Mouse (Mus musculus): ENCODE measurements around the gene Zfand3. TPM values are rescaled to one million over a fixed set of nuclear protein-coding genes. Genes with fewer than 3 reads are reported as not detected.
A peak's percentile ranks its signal among the peaks of the same experiment; 100 is the strongest.

Zfand3 gene
- polyA plus RNA-seq, 1 experiment from 2014 or later = 47.2 TPM

DNA sequence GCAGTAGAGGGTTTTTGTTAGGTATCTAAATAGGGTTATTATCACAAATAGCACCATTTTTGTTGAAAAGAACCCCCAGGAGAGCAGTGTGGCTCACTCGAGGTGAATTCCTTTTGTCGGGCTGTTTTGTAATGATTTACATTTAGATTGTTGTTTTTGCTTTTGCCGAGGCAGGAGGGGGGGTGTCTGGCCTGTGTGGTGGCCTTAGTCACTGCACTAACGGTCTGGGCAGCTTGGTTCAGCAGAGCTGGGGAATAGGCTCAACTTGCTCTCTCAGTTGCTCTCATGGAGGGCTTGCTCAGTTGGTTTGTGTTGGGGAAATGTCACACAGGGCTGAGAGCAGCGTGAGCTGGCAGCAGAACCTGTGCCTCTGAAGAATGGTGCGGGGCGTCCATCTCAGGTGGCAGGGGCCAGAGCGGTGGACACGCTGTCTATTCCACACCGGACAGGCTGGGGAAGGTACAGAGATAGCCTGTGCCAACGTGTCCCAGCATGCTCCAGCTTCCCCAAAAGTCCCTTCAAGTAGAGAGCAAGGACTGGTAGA, 186.6 kb downstream of the Zfand3 start:
- WGBS = 72% methylated on average over 11 of the region's 11 CpGs
- Histone ChIP-seq H3K4me3 (ENCODE audit: low read depth, low read length) (no peak overlapping the region), H3K27me3 (ENCODE audit: control insufficient read depth, insufficient read depth, low read length) (no peaks in the 10 kb centered on the region), H3K9me3 (ENCODE audit: control insufficient read depth, low read depth, low read length) (no peaks in the 10 kb centered on the region), H3K4me2 (replicated peaks; ENCODE audit: low read depth, low read length) (no peak overlapping the region), H3K9ac (replicated peaks; ENCODE audit: low read depth, low read length) (no peak overlapping the region), H3K36me3 (ENCODE audit: control insufficient read depth, insufficient read depth, low read length) (peaks cover 7% of the 10 kb centered on the region), H3K27ac (ENCODE audit: low read length) (no peak overlapping the region), H3K4me1 (ENCODE audit: control insufficient read depth, insufficient read depth, low read length) (peaks cover 13% of the 10 kb centered on the region)
- no peak for ATAC-seq (ENCODE audit: insufficient number of reproducible peaks, insufficient read depth, low FRiP score, low read depth)

DNA sequence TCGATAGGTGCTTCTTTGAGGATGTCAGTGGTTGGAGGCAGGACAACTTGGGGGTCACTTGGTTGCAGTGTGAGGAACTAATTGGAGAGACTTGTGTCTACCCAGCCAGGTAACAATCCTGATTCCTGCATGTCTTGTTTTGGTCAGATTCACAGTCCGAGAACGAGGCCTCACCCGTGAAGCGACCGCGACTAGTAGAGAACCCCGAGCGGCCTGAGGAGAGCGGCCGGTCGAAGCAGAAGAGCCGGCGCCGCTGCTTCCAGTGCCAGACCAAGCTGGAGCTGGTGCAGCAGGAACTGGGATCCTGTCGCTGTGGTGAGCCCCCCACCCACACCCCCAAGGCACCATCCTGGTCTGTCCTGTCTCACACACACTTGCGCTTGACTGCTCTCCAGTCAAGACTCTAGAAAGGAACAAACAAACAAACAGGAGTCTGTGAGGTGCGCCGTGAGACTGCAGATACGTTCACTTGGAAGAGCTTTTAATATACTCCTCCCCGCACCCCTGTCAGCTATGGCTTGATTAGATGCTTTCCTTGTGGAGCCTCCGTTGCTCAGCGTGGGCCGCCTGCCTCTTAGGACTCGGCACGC, 188.0 kb downstream of the Zfand3 start:
- Histone ChIP-seq H3K9ac (replicated peaks; ENCODE audit: low read depth, low read length) (no peak overlapping the region), H3K4me1 (ENCODE audit: control insufficient read depth, insufficient read depth, low read length) (peaks cover 23% of the 10 kb centered on the region), H3K27ac (ENCODE audit: low read length) (no peak overlapping the region), H3K9me3 (ENCODE audit: control insufficient read depth, low read depth, low read length) (no peaks in the 10 kb centered on the region), H3K27me3 (ENCODE audit: control insufficient read depth, insufficient read depth, low read length) (no peaks in the 10 kb centered on the region), H3K4me2 (replicated peaks; ENCODE audit: low read depth, low read length) (no peak overlapping the region), H3K4me3 (ENCODE audit: low read depth, low read length) (no peak overlapping the region), H3K36me3 (ENCODE audit: control insufficient read depth, insufficient read depth, low read length) (peaks cover 7% of the 10 kb centered on the region)
- WGBS = 89% methylated on average over 26 of the region's 26 CpGs
- ATAC-seq (ENCODE audit: insufficient number of reproducible peaks, insufficient read depth, low FRiP score, low read depth) = no peak

DNA sequence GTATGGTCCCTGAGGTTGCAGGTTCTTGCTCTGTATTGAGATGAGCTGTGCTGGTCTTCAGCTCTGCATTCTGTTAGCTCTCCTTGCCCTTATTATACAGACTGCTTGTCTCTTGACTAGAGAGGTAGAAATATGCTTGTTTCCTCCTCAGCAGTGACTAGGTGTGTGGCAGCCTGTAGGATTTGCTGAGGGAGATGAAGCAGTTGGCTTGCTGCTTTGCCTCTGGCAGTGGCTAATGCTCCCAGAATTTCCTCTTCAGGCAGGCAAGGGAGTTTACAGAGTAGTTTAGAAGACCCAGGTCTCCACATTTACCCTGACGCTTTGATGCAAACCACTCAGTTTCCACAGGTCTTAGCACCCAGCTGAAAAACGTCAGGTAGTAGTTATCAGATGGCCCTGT, 189.1 kb downstream of the Zfand3 start:
- 59% methylated on average over 2 of the region's 2 CpGs for WGBS
- Histone ChIP-seq H3K36me3 (ENCODE audit: control insufficient read depth, insufficient read depth, low read length) (peaks cover 7% of the 10 kb centered on the region), H3K4me1 (ENCODE audit: control insufficient read depth, insufficient read depth, low read length) (peaks cover 20% of the 10 kb centered on the region), H3K27me3 (ENCODE audit: control insufficient read depth, insufficient read depth, low read length) (no peaks in the 10 kb centered on the region), H3K27ac (ENCODE audit: low read length) (no peak overlapping the region), H3K9me3 (ENCODE audit: control insufficient read depth, low read depth, low read length) (no peaks in the 10 kb centered on the region), H3K4me2 (replicated peaks; ENCODE audit: low read depth, low read length) (no peak overlapping the region), H3K9ac (replicated peaks; ENCODE audit: low read depth, low read length) (no peak overlapping the region), H3K4me3 (ENCODE audit: low read depth, low read length) (no peak overlapping the region)
- ATAC-seq (ENCODE audit: insufficient number of reproducible peaks, insufficient read depth, low FRiP score, low read depth) = no peak

DNA sequence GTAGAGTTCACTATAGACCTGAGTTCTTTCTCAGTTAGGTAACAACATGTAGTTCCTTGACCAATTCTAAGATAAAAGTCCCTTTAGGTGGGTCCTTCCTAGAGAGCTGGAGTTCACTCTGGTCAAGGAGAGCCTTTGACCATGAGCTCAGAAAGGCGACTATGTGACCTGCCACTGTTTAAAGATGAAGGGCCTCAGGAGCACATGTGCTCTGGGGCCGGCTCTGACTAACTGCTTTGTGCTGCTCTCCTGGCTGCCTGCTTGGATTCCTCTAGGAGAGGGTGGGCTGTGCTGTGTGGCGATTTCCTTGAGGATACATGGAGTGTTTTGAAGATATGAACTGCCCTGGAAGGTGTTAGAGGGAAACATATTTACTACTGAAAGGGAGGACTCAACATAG, 189.6 kb downstream of the Zfand3 start:
- no peaks in the 10 kb centered on the region for H3K9me3 ChIP-seq (ENCODE audit: control insufficient read depth, low read depth, low read length)
- peaks cover 7% of the 10 kb centered on the region for H3K36me3 ChIP-seq (ENCODE audit: control insufficient read depth, insufficient read depth, low read length)
- H3K27me3 ChIP-seq (ENCODE audit: control insufficient read depth, insufficient read depth, low read length) = no peaks in the 10 kb centered on the region
- H3K4me1 ChIP-seq (ENCODE audit: control insufficient read depth, insufficient read depth, low read length) = peaks cover 23% of the 10 kb centered on the region
- H3K9ac ChIP-seq (replicated peaks; ENCODE audit: low read depth, low read length) = no peak overlapping the region
- no peak overlapping the region for H3K4me2 ChIP-seq (replicated peaks; ENCODE audit: low read depth, low read length)
- no peak overlapping the region for H3K4me3 ChIP-seq (ENCODE audit: low read depth, low read length)
- 50% methylated on average over 3 of the region's 3 CpGs for WGBS
- ATAC-seq (ENCODE audit: insufficient number of reproducible peaks, insufficient read depth, low FRiP score, low read depth) = no peak
- no peak overlapping the region for H3K27ac ChIP-seq (ENCODE audit: low read length)

DNA sequence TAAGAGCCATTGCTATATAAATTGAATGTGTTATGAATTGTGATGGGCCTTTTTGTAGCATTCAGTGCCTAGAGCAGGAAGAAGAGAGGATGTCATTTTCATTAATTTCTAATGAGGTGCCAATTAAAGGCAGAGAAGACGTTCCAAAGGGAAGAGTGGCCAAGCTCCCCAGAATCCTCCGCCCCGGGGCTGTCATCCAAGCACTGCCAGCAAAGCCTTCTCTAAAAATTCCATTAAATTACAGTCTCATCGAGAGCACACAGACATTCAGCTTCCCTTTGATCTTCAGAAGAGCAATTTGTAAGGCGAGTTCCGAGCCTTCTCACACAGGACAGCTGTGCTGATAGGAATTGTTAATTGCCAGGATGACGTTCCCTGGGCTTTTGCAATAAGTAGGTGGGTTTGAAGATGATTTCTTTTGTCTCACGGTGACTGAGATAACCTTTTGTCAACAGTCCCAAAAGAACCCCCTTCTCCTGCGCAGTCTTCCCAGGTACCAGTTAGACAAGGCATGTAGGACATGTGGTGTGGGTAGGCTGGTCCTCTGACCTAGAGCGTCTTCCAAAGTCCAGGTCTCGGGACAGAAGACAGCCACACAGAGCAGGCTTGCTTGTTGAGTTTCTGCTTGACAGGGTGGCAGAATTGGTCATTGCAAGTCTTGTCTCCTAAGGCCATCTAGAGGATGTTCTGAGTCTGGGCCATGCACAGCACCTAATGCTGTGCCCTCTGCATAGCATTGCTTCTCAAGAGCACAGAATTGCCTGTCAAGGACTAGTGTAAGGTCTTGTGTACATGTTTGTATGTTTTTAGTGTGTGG, 190.3 kb downstream of the Zfand3 start:
- ATAC-seq (ENCODE audit: insufficient number of reproducible peaks, insufficient read depth, low FRiP score, low read depth) = no peak
- H3K36me3 ChIP-seq (ENCODE audit: control insufficient read depth, insufficient read depth, low read length) = peaks cover 7% of the 10 kb centered on the region

DNA sequence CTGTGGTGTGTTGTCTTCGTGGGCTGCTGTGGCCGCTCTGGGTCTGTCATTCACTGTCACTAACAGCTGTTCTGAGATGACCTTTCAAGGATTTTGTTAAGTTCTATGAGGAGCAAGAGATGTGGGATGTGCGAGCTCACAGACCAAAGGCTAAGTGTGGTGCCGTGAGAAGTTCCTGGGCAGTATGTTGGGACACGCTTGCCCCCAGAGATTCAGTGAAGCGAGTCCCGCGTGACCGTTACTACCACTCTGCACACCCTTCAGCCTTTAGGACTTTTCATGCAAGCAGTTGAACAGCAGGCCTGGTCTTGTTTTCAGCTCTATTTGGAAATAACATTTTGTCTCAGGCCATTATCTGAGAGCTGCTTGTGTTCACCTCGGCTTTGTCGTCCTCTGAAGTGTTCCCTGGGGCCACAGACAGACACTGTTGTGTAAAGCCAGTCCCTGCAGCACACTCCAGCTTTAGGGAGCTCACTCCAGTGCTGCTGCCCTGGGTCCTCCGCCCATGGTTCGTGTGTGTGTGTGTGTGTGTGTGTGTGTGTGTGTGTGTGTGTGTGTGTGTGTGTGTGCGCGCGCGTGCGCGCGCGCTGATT, 191.2 kb downstream of the Zfand3 start:
- H3K4me1 ChIP-seq (ENCODE audit: control insufficient read depth, insufficient read depth, low read length) = peaks cover 38% of the 10 kb centered on the region
- 85% methylated on average over 21 of the region's 21 CpGs for WGBS

More for the DNA sequence above, 190.3 kb downstream of the Zfand3 start:
- Histone ChIP-seq H3K4me1 (ENCODE audit: control insufficient read depth, insufficient read depth, low read length) (peaks cover 30% of the 10 kb centered on the region), H3K27ac (ENCODE audit: low read length) (no peak overlapping the region), H3K9me3 (ENCODE audit: control insufficient read depth, low read depth, low read length) (no peaks in the 10 kb centered on the region), H3K4me2 (replicated peaks; ENCODE audit: low read depth, low read length) (no peak overlapping the region), H3K27me3 (ENCODE audit: control insufficient read depth, insufficient read depth, low read length) (no peaks in the 10 kb centered on the region), H3K4me3 (ENCODE audit: low read depth, low read length) (no peak overlapping the region), H3K9ac (replicated peaks; ENCODE audit: low read depth, low read length) (no peak overlapping the region)
- 63% methylated on average over 11 of the region's 11 CpGs for WGBS

DNA sequence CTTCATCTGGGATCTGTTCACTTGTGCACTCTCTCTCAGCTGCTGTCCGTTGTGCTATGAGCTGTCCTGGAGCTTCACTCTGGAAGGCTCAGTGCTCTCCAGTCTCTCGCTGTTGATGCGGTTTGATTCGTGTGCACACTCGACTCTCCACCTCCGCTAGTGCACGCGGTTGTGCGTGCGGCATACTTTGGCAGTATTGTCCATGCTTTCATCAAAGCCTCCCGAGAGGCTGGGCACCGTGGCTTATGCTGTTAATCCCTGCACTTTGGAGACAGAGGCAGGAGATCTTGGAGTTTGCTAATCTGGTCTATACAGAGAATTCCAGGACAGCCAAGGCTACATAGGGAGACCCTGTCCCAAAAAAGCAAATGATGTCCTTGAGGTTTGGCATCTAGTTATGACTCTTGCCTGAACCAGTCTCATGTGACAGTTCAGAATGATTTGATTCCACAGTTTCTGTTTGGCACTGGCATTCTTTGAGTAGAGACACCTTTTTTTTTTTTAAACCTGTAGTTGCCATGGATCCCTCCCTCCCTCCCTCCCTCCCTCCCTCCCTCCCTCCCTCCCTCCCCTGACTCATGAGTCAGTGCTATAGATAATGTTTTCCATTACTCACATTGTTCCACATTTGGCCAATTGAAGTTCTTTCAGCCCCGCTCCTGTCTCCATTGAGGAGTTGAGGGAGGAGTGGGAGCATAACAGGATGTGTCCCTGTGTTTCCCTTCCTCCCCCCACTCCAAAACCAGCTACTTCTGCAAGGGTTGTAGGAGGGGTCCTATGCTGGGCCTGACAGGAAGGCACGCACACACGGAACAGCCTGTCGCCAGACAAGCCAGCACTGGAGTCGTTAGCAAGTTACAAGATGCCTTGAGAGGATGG, 192.1 kb downstream of the Zfand3 start:
- Histone ChIP-seq H3K36me3 (ENCODE audit: control insufficient read depth, insufficient read depth, low read length) (peaks cover 7% of the 10 kb centered on the region), H3K4me2 (replicated peaks; ENCODE audit: low read depth, low read length) (no peak overlapping the region), H3K27me3 (ENCODE audit: control insufficient read depth, insufficient read depth, low read length) (no peaks in the 10 kb centered on the region), H3K9me3 (ENCODE audit: control insufficient read depth, low read depth, low read length) (no peaks in the 10 kb centered on the region), H3K4me1 (ENCODE audit: control insufficient read depth, insufficient read depth, low read length) (peaks cover 40% of the 10 kb centered on the region), H3K9ac (replicated peaks; ENCODE audit: low read depth, low read length) (no peak overlapping the region), H3K27ac (ENCODE audit: low read length) (peak overlapping the region; percentile 11; the same call in 1 of the 2 replicates), H3K4me3 (ENCODE audit: low read depth, low read length) (no peak overlapping the region)
- 78% methylated on average over 17 of the region's 17 CpGs for WGBS
- ATAC-seq (ENCODE audit: insufficient number of reproducible peaks, insufficient read depth, low FRiP score, low read depth) = no peak

More for the DNA sequence above, 191.2 kb downstream of the Zfand3 start:
- H3K4me2 ChIP-seq (replicated peaks; ENCODE audit: low read depth, low read length) = no peak overlapping the region
- no peak overlapping the region for H3K9ac ChIP-seq (replicated peaks; ENCODE audit: low read depth, low read length)
- no peak overlapping the region for H3K27ac ChIP-seq (ENCODE audit: low read length)
- no peaks in the 10 kb centered on the region for H3K27me3 ChIP-seq (ENCODE audit: control insufficient read depth, insufficient read depth, low read length)
- H3K4me3 ChIP-seq (ENCODE audit: low read depth, low read length) = no peak overlapping the region
- peaks cover 7% of the 10 kb centered on the region for H3K36me3 ChIP-seq (ENCODE audit: control insufficient read depth, insufficient read depth, low read length)
- ATAC-seq (ENCODE audit: insufficient number of reproducible peaks, insufficient read depth, low FRiP score, low read depth) = no peak
- H3K9me3 ChIP-seq (ENCODE audit: control insufficient read depth, low read depth, low read length) = no peaks in the 10 kb centered on the region
